Mouse (Mus musculus): ENCODE results near the gene Fzd4. TPM values are rescaled to one million over a fixed set of nuclear protein-coding genes. Genes with fewer than 3 reads are reported as not detected.

Fzd4 gene
- total and polyA plus RNA-seq, 3 experiments = 0.04 to 0.13 (median 0.04) TPM

DNA sequence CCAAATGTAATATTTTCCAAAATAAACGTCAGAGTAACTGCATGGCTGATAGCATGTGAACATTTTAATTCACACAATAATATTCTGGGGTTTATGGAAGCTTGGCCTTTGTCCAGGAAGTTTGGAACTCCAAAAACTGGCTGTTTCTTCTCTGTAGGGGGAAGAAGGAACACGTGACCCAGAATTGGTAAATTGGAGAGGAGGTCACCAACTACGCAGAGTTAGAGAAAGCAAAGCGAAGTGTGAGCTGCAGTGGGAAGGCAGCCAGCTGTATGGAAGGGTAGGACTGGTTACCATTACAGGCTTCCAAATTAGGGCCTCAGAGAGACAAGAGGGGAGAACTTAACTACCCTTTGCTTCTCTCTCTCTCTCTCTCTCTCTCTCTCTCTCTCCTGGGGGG, 47.8 kb upstream of the Fzd4 start:
- H3K4me3 ChIP-seq (replicated peaks in 1 of 3; ENCODE audit: low read depth in 2 of 3, low read length in 2 of 3, poor library complexity in 1 of 3) = no peak overlapping the region
- no peaks in the 10 kb centered on the region; a peak in 1 of 4 replicates for H3K4me1 ChIP-seq (ENCODE audit: control insufficient read depth in 1 of 2, insufficient read depth in 2 of 2)
- TF ChIP-seq GABPA (IDR thresholded peaks at IDR 0.05; ENCODE audit: insufficient replicate concordance, low read depth, low read length) = no peak
- no peak for TF ChIP-seq ZNF384 (IDR thresholded peaks at IDR 0.05; ENCODE audit: low read depth, low read length)
- no peak for TF ChIP-seq IRF4 (IDR thresholded peaks at IDR 0.05; ENCODE audit: low read depth, low read length)
- no peak for TF ChIP-seq NRF1 (IDR thresholded peaks at IDR 0.05; ENCODE audit: low read depth, low read length)
- TF ChIP-seq CHD2 (IDR thresholded peaks at IDR 0.05; ENCODE audit: low read length) = no peak
- TF ChIP-seq SMC3 (IDR thresholded peaks at IDR 0.05; ENCODE audit: low read depth, low read length) = no peak
- TF ChIP-seq CHD1 (IDR thresholded peaks at IDR 0.05; ENCODE audit: low read depth, low read length) = no peak
- no peak for TF ChIP-seq TCF12 (IDR thresholded peaks at IDR 0.05; ENCODE audit: low read depth, low read length)
- no peaks in the 10 kb centered on the region for H3K79me2 ChIP-seq (replicated peaks; ENCODE audit: control insufficient read depth, extremely low read depth, insufficient read depth, poor library complexity, severe bottlenecking)
- dilution Hi-C loops (cut with MboI; ENCODE audit: extremely low pct_ligation_motif_present, extremely low pct_unique_long_range_greater_than_20kb, low sequenced_read_pairs) (no loop called here), in situ Hi-C loops (cut with MboI; ENCODE audit: low pct_ligation_motif_present, low pct_unique_long_range_greater_than_20kb, low sequenced_read_pairs) (loop anchor here (10.0 kb wide), 1 partner anchor 192 kb away; no protein-coding TSS in a partner anchor)
- H3K27me3 ChIP-seq (replicated peaks) = peaks cover 2% of the 10 kb centered on the region
- H3K36me3 ChIP-seq (replicated peaks in 1 of 2; ENCODE audit: control insufficient read depth in 1 of 2, insufficient read depth in 1 of 2, low read length in 1 of 2) = no peaks in the 10 kb centered on the region
- no peak for DNase-seq (ENCODE audit: extremely low read depth)
- no peak overlapping the region for H3K4me2 ChIP-seq (ENCODE audit: insufficient read depth, low read depth, poor library complexity, severe bottlenecking)
- H3K9ac ChIP-seq (ENCODE audit: insufficient read depth, low read depth) = no peak overlapping the region
- H3K27ac ChIP-seq (ENCODE audit: insufficient read depth, low read depth) = no peak overlapping the region
- H3K9me3 ChIP-seq (replicated peaks; ENCODE audit: low read length) = no peaks in the 10 kb centered on the region

DNA sequence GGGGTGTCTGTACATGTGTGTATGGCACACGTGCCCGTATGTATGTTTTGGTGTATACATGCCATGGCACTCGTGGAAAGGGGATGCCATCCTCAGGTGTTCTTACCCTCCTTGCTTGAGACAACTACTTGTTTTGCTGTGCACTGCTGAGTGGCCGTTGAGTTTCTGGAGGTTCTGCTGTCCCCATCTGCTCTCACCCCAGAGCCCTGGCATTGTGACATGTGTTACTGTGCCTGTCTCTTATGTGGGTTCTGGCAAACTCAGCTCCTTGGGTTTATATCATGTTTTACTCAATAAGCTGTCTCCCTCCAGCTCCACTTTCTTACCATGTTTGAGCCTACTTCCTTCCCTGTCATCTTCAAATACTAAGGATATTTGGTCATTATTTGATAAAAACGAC, 40.2 kb upstream of the Fzd4 start:
- in situ Hi-C loops (cut with MboI; ENCODE audit: low pct_ligation_motif_present, low pct_unique_long_range_greater_than_20kb, low sequenced_read_pairs) (loop anchor here (10.0 kb wide), 1 partner anchor 61 kb away; no protein-coding TSS in a partner anchor), dilution Hi-C loops (cut with MboI; ENCODE audit: extremely low pct_ligation_motif_present, extremely low pct_unique_long_range_greater_than_20kb, low sequenced_read_pairs) (no loop called here)
- H3K36me3 ChIP-seq (replicated peaks in 1 of 2; ENCODE audit: control insufficient read depth in 1 of 2, insufficient read depth in 1 of 2, low read length in 1 of 2) = no peaks in the 10 kb centered on the region
- no peak overlapping the region for H3K4me3 ChIP-seq (replicated peaks in 1 of 3; ENCODE audit: low read depth in 2 of 3, low read length in 2 of 3, poor library complexity in 1 of 3)
- H3K4me2 ChIP-seq (ENCODE audit: insufficient read depth, low read depth, poor library complexity, severe bottlenecking) = no peak overlapping the region
- H3K27me3 ChIP-seq (replicated peaks) = no peaks in the 10 kb centered on the region
- no peaks in the 10 kb centered on the region for H3K9me3 ChIP-seq (replicated peaks; ENCODE audit: low read length)
- H3K4me1 ChIP-seq (ENCODE audit: control insufficient read depth in 1 of 2, insufficient read depth in 2 of 2) = no peaks in the 10 kb centered on the region
- H3K27ac ChIP-seq (ENCODE audit: insufficient read depth, low read depth) = no peak overlapping the region
- no peak for TF ChIP-seq SIN3A (IDR thresholded peaks at IDR 0.05; ENCODE audit: low read length)
- no peak for TF ChIP-seq ELF1 (IDR thresholded peaks at IDR 0.05; ENCODE audit: low read depth, low read length)
- no peak for TF ChIP-seq NELFE (IDR thresholded peaks at IDR 0.05; ENCODE audit: low read depth, low read length)
- TF ChIP-seq CTCF (conservative IDR thresholded peaks at IDR 0.05 in 1 of 2, IDR thresholded peaks at IDR 0.05 in 1 of 2; ENCODE audit: low read depth in 2 of 2, low read length in 2 of 2) = no peak
- TF ChIP-seq ETS1 (conservative IDR thresholded peaks at IDR 0.05; ENCODE audit: low read depth, low read length) = no peak
- no peak for TF ChIP-seq NRF1 (IDR thresholded peaks at IDR 0.05; ENCODE audit: low read depth, low read length)
- TF ChIP-seq GABPA (IDR thresholded peaks at IDR 0.05; ENCODE audit: insufficient replicate concordance, low read depth, low read length) = no peak
- no peak for TF ChIP-seq BHLHE40 (IDR thresholded peaks at IDR 0.05; ENCODE audit: low read depth, low read length)
- TF ChIP-seq CHD1 (IDR thresholded peaks at IDR 0.05; ENCODE audit: low read depth, low read length) = no peak
- TF ChIP-seq MAZ (IDR thresholded peaks at IDR 0.05; ENCODE audit: low read depth, low read length) = no peak
- no peak for TF ChIP-seq ZC3H11A (IDR thresholded peaks at IDR 0.05; ENCODE audit: low read depth, low read length)
- TF ChIP-seq USF2 (conservative IDR thresholded peaks at IDR 0.05; ENCODE audit: low read depth, low read length) = no peak
- TF ChIP-seq IRF4 (IDR thresholded peaks at IDR 0.05; ENCODE audit: low read depth, low read length) = no peak
- TF ChIP-seq TCF12 (IDR thresholded peaks at IDR 0.05; ENCODE audit: low read depth, low read length) = no peak
- TF ChIP-seq RCOR1 (conservative IDR thresholded peaks at IDR 0.05; ENCODE audit: low read depth, low read length) = no peak
- TF ChIP-seq ZMIZ1 (IDR thresholded peaks at IDR 0.05; ENCODE audit: low read depth, low read length) = no peak
- no peak for TF ChIP-seq POLR2AphosphoS2 (IDR thresholded peaks at IDR 0.05; ENCODE audit: low read depth, low read length)
- no peaks in the 10 kb centered on the region for H3K79me2 ChIP-seq (replicated peaks; ENCODE audit: control insufficient read depth, extremely low read depth, insufficient read depth, poor library complexity, severe bottlenecking)
- H3K9ac ChIP-seq (ENCODE audit: insufficient read depth, low read depth) = no peak overlapping the region
- no peak for DNase-seq (ENCODE audit: extremely low read depth)

Measured in CH12.LX (cell line).